Mouse (Mus musculus) 3T3-L1 (cell line): ENCODE results near the gene Sipa1l2.

Experiments
- DNase-seq: peaks from one replicate; pipeline ENCODE4 v3.0.0-alpha.2; 2015; ENCODE audit warnings: low read depth, low spot score

Sipa1l2 gene

DNA sequence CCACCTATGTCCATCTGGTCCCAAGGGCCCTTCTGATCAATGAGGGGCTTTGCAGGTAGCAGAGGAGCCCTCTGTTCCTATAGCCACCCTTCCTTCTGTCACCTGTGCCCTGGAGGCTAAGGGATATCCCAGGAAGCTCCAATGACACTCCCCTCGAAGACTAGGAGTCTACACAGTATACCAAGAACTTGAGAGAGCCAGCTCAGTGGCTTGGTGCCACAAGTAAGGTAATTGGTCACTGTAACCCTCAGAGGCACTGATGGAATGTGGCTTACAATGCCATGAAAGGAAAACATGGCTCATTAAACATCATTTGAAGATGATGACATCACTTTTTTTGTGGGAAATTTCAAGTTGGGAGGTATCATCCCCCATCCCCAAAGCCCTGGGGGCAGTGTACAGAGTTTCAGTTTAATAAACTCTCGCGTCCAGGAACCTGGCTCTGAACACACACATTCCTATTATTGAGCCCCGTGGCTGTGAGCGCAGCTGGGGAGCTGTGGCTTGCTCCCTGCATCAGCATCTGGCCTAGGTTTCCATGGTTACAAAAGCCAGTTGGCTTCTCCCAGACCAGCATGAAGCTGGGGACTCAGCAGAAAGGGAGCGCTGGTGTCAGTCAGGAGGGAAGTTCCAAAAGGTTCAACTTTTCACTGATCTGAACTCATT lies 104.3 kb downstream of the Sipa1l2 start:
- peak; percentile 37 for DNase-seq

DNA sequence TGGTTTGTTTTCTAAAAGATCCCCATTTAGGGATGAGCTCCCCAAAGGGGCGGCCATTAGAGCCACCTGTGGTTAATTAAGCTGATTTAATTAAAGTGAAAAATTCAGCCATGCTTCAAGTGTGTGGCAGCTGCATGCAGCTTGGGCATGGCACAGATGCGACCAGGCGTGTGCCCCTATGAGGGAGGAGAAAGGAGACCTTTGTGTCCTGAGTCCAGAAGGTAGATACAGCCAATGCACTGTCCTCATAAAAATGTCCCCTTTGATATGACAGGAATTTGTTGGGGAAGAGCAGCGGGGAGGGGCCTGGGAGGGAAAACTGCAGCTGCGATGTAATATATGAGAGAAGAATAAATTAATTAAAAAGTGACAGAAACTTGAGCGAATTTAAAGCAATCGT lies 106.7 kb downstream of the Sipa1l2 start:
- DNase-seq: no peak

- DNase-seq: peak; percentile 55
These were observed 108.1 kb downstream of the Sipa1l2 start for GRCm38 (mm10) chr8:125461504-125461903.

DNA sequence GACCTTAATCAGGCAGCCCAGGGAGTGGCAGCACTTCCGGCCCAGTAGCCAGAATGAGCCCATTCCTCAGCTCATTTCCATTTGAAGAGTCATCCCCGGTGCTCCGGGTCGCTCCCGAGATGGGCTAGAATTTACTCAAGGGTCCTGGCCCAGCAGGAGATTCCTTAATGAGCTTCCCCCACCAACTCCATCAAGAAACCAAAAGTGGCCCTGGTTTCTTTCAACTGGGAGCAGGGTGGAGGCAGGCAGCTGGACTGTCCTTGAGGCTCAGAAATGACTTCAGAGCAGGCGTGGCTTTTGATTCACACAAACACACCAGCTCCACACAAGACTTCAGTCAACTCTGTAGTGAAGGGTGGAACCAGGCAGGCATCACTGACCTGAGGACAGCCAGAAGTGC lies 109.0 kb downstream of the Sipa1l2 start:
- DNase-seq: no peak

DNA sequence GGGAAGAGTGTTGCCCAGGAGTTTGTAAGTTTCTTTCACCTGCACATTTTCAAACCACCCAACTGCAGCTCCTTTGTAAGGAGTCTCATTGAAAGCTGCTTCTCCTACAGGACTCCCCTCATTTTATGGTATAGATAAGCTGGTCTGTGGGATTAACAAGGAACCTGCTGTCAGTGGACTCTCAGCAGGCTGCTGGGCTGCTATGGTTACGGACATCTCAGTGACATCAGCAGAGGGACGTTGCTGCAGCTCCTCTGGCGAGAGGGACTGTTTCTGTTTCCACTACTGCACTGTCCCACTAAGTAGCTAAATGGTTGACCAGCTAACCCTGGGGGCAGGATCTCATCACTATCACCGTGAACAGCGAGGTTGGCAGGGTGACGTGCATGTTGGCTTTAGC lies 120.6 kb downstream of the Sipa1l2 start:
- no peak for DNase-seq

GRCm38 (mm10) chr8:125447543-125447942 lies 122.1 kb downstream of the Sipa1l2 start:
- no peak for DNase-seq

DNA sequence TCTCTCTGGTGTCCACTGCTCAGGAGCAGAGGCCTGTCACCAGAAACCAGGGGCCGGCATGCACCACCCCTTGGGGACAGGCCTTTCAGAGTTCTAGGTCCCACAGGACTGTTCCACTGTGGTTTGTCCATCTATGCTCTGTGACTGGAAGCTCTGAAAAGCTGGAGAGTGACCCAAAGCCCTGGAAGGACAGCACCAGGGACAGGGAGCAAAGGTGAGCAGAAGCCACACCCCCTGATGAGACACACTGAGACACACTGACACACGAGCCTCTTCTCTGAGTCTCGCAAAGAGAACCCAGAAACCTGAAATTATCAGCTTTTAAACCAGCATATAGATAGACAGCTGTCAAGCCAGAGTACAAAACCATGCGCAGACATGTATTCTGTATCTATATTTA lies 123.4 kb downstream of the Sipa1l2 start:
- no peak for DNase-seq

DNA sequence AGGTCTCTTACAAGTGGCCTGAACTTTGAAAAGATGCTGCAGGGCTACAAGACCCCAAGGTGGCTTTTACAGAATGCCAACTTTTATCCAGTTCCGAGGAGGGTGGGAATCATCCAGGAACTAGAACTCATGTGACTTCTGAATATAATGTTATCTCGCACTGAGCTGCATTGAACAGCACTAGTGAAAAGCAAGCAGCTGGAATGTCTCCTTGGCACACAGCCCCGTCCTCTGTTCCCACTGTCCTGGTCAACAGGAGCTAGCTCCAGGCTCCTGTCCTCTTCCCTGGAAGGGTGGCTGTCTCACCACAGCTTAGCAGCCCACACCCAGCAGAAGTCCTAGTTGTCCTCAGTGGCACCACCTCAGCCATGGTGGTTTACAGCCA lies 124.4 kb downstream of the Sipa1l2 start:
- no peak for DNase-seq

- no peak for DNase-seq
These were observed 125.0 kb downstream of the Sipa1l2 start for GRCm38 (mm10) chr8:125444457-125445224.

- DNase-seq: no peak
These were observed 134.1 kb downstream of the Sipa1l2 start for GRCm38 (mm10) chr8:125435320-125436100.

DNA sequence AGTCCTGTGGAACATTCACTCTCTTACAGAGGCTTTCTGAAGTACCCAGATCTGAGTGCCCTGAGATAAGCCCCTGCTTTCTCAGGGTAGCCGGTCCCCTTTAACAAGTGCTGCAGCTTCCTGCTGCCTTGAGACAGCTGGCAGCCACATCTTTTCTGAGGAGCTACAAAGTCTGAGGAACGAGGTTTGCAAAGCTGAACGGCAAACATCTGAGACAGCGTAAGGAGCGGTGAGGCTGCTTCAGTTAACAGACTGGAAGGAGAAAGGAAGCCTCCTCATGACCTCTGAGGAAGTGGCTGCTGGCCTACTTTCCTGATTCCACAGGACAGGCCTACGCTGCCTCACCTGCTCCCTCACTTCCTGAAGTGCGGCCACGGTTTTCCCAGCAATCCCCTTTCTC lies 135.5 kb downstream of the Sipa1l2 start:
- DNase-seq: no peak

DNA sequence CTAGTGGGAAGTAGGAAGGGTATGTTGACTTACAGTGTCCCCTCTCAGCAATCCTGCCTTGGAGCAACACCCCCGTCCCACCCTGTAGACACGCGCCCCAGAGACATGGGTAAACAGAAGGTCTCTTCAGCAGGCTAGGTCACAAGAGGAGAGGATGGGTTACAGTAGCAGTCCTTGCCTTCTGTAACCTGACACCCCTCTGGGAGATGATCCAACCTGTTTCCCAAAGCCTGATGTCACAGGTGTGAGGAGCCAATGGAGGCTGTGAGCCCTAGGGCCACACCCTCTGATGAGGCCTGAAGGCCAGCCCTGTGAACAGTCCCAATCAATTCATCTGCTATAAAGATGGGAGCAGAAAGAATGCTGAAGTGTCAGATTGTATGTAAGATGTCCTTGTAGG lies 138.3 kb downstream of the Sipa1l2 start:
- peak; percentile 90 for DNase-seq

DNA sequence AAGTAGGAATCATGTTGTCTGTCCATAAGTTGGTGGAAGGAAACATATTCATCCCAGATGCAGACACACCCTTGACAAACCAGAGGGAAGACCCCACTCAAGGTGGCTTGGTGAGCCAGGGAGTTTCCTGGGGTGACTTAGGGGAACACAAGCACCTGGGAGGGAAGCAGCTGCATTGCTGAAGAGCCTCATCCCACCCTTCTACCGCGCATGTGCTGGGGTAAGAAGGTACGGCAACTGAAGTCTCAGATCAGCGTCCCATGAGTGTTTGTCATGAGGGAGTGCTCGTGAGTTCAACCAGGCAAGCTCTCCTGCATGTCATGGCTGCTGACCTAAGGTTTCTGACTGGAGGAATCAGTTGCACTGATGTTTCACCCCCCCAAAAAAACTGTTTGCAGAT lies 138.8 kb downstream of the Sipa1l2 start:
- DNase-seq: no peak

DNA sequence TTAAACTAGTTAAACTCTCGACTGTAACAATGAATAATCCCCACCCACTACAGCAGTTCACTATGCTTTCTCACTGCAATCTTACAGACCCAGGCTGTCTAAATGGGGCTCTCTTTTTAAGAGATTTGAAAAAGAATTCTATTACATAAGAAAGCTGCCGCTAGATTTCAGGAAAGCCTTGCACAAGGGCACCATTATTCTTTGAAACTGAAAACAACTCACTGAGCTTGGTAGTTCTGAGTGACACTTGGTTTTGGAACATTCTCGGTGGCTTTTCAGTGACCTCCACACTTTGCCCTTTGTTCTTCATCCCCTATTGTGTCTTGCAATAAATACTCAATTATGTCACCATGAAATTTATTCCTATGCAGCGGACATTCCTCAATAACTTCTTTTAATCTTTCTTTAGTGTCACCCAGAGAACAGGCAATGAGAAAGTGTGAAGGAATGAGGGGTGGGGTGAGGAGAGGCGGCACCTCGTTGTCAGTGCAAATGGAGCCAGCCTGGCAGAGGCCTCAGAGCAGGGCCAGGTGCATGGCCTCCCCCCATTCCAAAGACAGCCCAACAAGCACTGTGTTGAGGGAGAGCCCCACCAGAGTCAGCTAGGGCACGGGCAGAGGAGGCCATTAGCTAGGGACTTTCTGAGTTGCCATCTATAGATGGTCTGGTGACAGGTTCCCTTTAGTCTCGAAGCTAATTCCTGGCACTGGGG lies 140.5 kb downstream of the Sipa1l2 start:
- DNase-seq: no peak

- no peak for DNase-seq
These were observed 145.7 kb downstream of the Sipa1l2 start for GRCm38 (mm10) chr8:125423861-125424260.

GRCm38 (mm10) chr8:125419202-125419830 lies 150.3 kb downstream of the Sipa1l2 start:
- DNase-seq: no peak

DNA sequence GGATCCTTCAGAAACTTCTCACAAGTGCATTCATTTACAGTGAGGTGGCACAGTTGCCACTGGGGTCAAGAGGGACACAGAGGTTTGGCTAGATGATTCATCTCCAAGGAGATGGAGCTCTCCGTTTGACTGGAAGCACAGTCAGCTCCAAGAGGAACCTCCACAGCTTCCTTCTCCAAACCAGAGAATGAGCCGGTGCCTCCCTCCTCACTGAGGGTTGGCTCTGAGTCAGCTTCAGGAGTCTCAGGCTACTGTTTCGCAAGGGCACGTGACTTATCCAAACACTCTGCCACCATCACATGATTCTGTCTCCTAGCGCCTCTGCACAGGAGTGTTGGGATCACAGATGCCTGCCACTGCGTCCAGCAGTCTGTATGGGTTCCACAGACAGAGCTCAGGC lies 153.5 kb downstream of the Sipa1l2 start:
- DNase-seq: peak; percentile 95

GRCm38 (mm10) chr8:125414651-125415050 lies 155.0 kb downstream of the Sipa1l2 start:
- no peak for DNase-seq

- no peak for DNase-seq
These were observed 156.4 kb downstream of the Sipa1l2 start for GRCm38 (mm10) chr8:125413001-125413909.

- DNase-seq: peak; percentile 26
These were observed 159.0 kb downstream of the Sipa1l2 start for GRCm38 (mm10) chr8:125410646-125411045.
